Mouse (Mus musculus) cortical plate, adult 2 months (tissue): ENCODE results near the gene Ier2.

Experiments used
- CTCF ChIP-seq: fragments of 200-500 bp; IDR thresholded peaks from 2 replicates; pipeline ENCODE4 v1.5.1; 2011; ENCODE audit warnings: mild to moderate bottlenecking, control low read depth, low read length; ENCODE audit not compliant: insufficient read depth; ENCODE audit errors: extremely low read depth
- POLR2A ChIP-seq: fragments of 200-500 bp; IDR thresholded peaks from 2 replicates; pipeline ENCODE4 v1.6.1; 2011; ENCODE audit warnings: mild to moderate bottlenecking, low read length, control low read depth; ENCODE audit not compliant: insufficient read depth; ENCODE audit errors: extremely low read depth

GRCm38 (mm10) chr8:84706610-84707266 is 44.1 kb upstream of the Ier2 start:
- no peak for TF ChIP-seq POLR2A
- no peak for TF ChIP-seq CTCF
